Mouse (Mus musculus): ENCODE results near the gene Olfr814.
"Not testable (repeated sequence)": the region's sequence is repeated elsewhere in the genome, so short reads cannot be mapped to it uniquely, and the experiment has no call there.

DNA sequence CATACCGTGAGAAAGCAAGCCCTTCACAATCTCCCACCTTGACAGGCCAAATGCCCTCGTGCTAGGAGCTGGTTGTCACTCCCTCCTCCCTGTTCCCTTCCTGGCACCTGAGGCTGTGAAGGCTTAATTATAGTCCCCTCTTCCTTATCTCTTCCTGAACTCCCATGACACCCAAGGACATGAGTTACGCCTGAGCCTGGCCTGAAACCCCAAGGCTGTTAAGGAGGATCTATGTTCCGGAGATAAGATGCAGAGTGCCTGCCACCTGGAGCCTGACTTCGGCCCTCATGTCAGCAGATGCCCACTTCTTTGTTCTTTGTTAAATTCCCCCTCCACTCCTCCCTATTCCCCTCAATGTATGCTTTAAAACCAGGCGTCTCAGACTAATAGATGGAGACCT lies 5.8 kb upstream of the Olfr814 start:
- not testable (repeated sequence) for TF ChIP-seq CTCF (IDR thresholded peaks at IDR 0.05; ENCODE audit: extremely low read depth, insufficient read length, insufficient replicate concordance, low read depth, low read length); POLR2A (IDR thresholded peaks at IDR 0.05; ENCODE audit: low read depth, low read length)

Measured in small intestine, adult 2 months (tissue).